Mouse (Mus musculus): ENCODE measurements at regions not wholly inside any gene's neighbourhood (a gene's known extent, or its start where the extent isn't known, plus 50 kb on each side); places are given as distances from the start of the nearest gene placed in this dataset.

DNA sequence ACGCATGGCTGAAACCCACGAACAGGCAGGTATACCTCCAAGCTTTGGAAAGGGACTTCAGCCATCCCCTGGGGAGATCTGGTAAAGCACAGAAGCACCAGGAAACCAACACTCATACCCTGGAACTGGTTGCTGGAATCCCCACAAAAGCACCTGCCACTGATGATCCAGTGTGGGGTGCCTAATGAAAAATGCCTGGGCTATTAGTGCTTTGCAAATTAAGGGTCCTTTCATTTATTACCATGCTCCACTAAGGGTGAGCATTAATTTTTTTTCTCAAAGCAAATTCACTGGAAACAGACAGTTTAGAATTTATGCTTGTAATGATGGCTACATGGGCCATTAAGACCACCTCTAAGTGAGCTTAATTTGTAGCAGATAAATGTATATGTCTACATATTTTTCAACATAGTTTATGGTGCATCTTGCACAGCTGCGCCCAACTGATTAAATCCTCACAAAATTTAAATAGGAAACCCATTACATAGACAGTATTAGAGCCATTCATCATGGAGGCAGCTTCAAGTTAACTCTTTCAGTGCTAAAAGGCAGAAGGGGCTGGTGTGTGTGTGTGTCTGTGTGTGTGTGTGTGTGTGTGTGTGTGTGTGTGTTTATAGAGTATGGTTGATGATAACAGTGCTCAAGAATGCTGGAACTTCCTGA, 201.8 kb downstream of the Cbln1 start:
- WGBS, result 35% methylated on average over 3 of the region's 3 CpGs
- H3K27me3 ChIP-seq (replicated peaks), result no peaks in the 10 kb centered on the region
- ATAC-seq (ENCODE audit: low FRiP score), result peak; percentile 63
- H3K9ac ChIP-seq (replicated peaks), result no peak overlapping the region
- no peak overlapping the region for H3K4me3 ChIP-seq (replicated peaks)
- no peaks in the 10 kb centered on the region for H3K36me3 ChIP-seq
- H3K4me2 ChIP-seq, result no peak overlapping the region
- no peak overlapping the region for H3K27ac ChIP-seq (replicated peaks)
- peaks cover 11% of the 10 kb centered on the region; the same call in 1 of the 2 replicates for H3K4me1 ChIP-seq
- H3K9me3 ChIP-seq (replicated peaks), result no peaks in the 10 kb centered on the region

GRCm38 (mm10) chr8:87268159-87268558, 204.2 kb downstream of the Cbln1 start:
- Histone ChIP-seq H3K27me3 (replicated peaks) (no peaks in the 10 kb centered on the region), H3K36me3 (no peaks in the 10 kb centered on the region), H3K4me3 (replicated peaks) (no peak overlapping the region), H3K27ac (replicated peaks) (no peak overlapping the region), H3K4me1 (peaks cover 15% of the 10 kb centered on the region; the same call in 1 of the 2 replicates), H3K9ac (replicated peaks) (no peak overlapping the region), H3K9me3 (replicated peaks) (no peaks in the 10 kb centered on the region), H3K4me2 (no peak overlapping the region)
- no peak for ATAC-seq (ENCODE audit: low FRiP score)

- Histone ChIP-seq H3K4me3 (replicated peaks) (no peak overlapping the region), H3K9ac (replicated peaks) (no peak overlapping the region), H3K27ac (replicated peaks) (no peak overlapping the region), H3K4me2 (no peak overlapping the region), H3K27me3 (replicated peaks) (no peaks in the 10 kb centered on the region), H3K36me3 (no peaks in the 10 kb centered on the region), H3K9me3 (replicated peaks) (no peaks in the 10 kb centered on the region), H3K4me1 (peaks cover 6% of the 10 kb centered on the region; the same call in 1 of the 2 replicates)
- 14% methylated on average over 2 of the region's 2 CpGs for WGBS
- no peak for ATAC-seq (ENCODE audit: low FRiP score)
These were observed 207.4 kb downstream of the Cbln1 start for GRCm38 (mm10) chr8:87264999-87265398.

GRCm38 (mm10) chr8:87260305-87260704, 212.1 kb downstream of the Cbln1 start:
- peaks cover 6% of the 10 kb centered on the region; the same call in 1 of the 2 replicates for H3K4me1 ChIP-seq
- H3K9ac ChIP-seq (replicated peaks), result no peak overlapping the region
- no peak for ATAC-seq (ENCODE audit: low FRiP score)
- H3K4me2 ChIP-seq, result no peak overlapping the region
- no peaks in the 10 kb centered on the region for H3K9me3 ChIP-seq (replicated peaks)
- H3K27me3 ChIP-seq (replicated peaks), result no peaks in the 10 kb centered on the region
- no peak overlapping the region for H3K27ac ChIP-seq (replicated peaks)
- no peaks in the 10 kb centered on the region for H3K36me3 ChIP-seq
- no peak overlapping the region for H3K4me3 ChIP-seq (replicated peaks)
- 78% methylated on average over 2 of the region's 2 CpGs for WGBS

DNA sequence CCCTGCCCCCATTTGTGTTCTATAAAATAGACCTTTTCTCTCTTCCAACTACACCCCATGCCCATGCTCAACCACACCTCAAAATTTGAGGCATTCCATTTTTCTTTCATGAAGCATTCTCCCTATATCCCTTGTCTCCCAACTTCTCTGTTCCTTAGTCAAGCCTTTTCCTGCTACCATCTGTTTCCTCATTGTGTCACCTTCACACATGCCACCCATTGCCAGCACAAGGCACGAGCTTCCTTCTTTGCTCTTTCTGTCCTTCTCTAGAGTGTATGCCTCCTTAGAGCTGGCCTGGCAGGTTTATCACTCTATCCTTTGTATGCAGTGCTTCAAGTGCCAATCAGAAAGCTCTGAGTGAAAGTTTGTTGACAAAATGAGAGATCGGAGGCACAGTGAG, 229.7 kb downstream of the Cbln1 start:
- no peaks in the 10 kb centered on the region for H3K36me3 ChIP-seq
- H3K9me3 ChIP-seq (replicated peaks), result no peaks in the 10 kb centered on the region
- no peak overlapping the region for H3K27ac ChIP-seq (replicated peaks)
- H3K9ac ChIP-seq (replicated peaks), result no peak overlapping the region
- H3K4me1 ChIP-seq, result no peaks in the 10 kb centered on the region
- no peaks in the 10 kb centered on the region for H3K27me3 ChIP-seq (replicated peaks)
- WGBS, result 79% methylated on average over 2 of the region's 2 CpGs
- no peak overlapping the region for H3K4me3 ChIP-seq (replicated peaks)
- H3K4me2 ChIP-seq, result no peak overlapping the region
- no peak for ATAC-seq (ENCODE audit: low FRiP score)

DNA sequence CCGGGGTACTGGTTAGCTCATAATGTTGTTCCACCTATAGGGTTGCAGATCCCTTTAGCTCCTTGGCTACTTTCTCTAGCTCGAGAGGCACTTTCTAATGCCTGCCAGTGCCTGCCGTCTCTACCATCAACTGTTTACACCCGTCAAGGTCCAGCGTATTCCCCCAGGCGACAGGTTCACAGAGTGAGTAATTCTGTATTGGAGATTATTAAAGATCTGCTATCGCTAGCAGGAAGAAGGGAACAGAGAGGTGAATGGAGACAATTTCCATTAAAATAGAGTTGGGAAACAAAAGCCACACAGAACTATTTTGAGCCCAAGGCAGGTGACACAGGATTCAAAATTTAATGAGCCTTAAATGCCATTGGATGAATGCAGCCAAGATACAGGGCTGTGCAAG, 235.2 kb downstream of the Cbln1 start:
- no peak overlapping the region for H3K4me3 ChIP-seq (replicated peaks)
- 48% methylated on average over 7 of the region's 7 CpGs for WGBS
- no peak overlapping the region for H3K9ac ChIP-seq (replicated peaks)
- peaks cover 33% of the 10 kb centered on the region for H3K4me1 ChIP-seq
- H3K27ac ChIP-seq (replicated peaks), result no peak overlapping the region
- H3K4me2 ChIP-seq, result no peak overlapping the region
- H3K36me3 ChIP-seq, result no peaks in the 10 kb centered on the region
- ATAC-seq (ENCODE audit: low FRiP score), result no peak
- H3K9me3 ChIP-seq (replicated peaks), result no peaks in the 10 kb centered on the region
- no peaks in the 10 kb centered on the region for H3K27me3 ChIP-seq (replicated peaks)

GRCm38 (mm10) chr8:87236438-87236837, 236.0 kb downstream of the Cbln1 start:
- Histone ChIP-seq H3K4me1 (peaks cover 39% of the 10 kb centered on the region), H3K9ac (replicated peaks) (no peak overlapping the region), H3K27ac (replicated peaks) (0 out of 2 replicates have a peak overlapping the region, but pooled peaks have one; percentile 60), H3K27me3 (replicated peaks) (no peaks in the 10 kb centered on the region), H3K36me3 (no peaks in the 10 kb centered on the region), H3K4me2 (no peak overlapping the region), H3K4me3 (replicated peaks) (no peak overlapping the region), H3K9me3 (replicated peaks) (no peaks in the 10 kb centered on the region)
- WGBS, result 83% methylated on average over 11 of the region's 11 CpGs
- ATAC-seq (ENCODE audit: low FRiP score), result no peak

DNA sequence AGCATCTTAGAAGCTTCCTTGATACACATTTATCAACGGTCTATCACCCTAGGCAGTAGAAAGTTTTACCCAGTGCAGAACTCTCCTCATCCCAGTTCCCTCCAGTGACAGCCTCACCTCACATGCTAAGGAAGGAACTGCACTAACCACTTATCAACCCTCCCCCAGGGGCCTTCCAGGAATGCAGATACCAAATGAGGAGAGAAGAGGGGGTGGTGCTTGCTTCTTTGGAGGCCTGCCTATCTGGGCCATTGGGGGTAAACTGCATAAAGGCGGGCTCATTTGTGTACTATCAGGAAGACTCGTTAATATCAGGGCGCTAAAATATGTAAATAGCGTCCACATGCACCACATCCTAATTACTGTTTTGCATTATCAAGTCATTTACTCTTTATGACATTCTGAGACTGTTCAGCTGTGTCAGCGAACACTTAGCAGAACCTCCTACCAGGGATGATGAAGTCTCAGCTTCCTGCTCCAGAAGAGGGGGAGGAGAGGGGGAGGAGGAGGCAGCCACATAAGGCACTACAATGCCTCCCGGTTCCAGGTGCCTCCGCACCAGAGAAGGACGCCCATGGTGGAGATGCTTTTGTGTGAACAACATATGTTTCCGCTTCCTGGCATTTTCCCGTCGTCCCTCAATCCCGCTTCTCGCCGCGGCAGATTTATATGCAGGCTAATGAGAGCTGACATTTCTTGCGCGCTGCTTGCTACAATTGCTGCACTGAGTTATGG, 236.9 kb downstream of the Cbln1 start:
- Histone ChIP-seq H3K4me3 (replicated peaks) (peak overlapping the region; percentile 29), H3K27ac (replicated peaks) (peak overlapping the region; percentile 60), H3K9me3 (replicated peaks) (no peaks in the 10 kb centered on the region), H3K27me3 (replicated peaks) (no peaks in the 10 kb centered on the region), H3K9ac (replicated peaks) (no peak overlapping the region; the same call in 1 of the 2 replicates), H3K4me1 (peaks cover 44% of the 10 kb centered on the region), H3K36me3 (no peaks in the 10 kb centered on the region), H3K4me2 (peak overlapping the region; percentile 58)
- 25% methylated on average over 18 of the region's 18 CpGs for WGBS
- ATAC-seq (ENCODE audit: low FRiP score), result peak; percentile 67

DNA sequence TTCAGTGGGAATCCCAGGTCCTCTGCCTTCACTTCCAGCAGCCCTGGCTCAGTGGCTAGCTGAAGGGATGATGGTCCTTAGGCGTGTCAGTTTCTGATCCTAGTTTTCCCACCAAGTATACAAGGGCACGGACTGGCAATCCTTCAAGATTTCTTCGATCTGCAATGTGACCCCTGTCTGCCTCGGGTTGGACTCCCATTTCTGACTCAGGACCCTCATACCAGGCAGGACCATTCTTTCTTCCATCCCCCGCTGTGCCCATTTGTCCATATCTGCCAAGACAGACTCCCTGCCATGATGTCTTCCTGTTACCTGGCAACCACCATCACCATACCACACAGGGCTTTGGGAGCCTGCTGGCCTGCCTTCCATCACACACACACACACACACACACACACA, 238.1 kb downstream of the Cbln1 start:
- H3K4me2 ChIP-seq, result no peak overlapping the region

DNA sequence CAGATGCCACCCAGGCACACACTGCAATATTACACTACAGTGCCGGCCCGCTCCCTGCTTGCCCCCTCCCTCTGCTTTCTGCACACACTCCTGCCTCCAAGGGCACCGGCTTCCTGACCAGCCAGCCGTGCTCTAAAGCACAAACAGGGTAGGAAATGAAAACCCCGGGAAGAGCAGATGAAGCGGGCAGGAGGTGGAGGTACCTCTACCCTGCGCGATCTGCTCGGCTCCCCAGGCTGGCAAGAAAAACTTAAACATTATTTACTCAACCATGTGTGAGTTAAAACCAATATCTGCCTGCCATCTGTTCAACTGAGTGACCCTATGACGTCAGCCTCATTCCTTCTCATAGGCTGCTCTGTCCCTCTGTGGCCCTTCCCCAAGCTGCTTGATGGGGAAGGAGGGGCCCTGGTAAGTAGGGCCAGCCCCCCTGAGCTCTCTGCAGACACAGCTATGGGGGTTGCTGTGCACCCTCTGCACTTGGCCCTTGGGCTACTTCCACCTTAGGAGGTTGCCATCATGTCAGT, 238.5 kb downstream of the Cbln1 start:
- Histone ChIP-seq H3K4me2 (no peak overlapping the region), H3K4me1 (peaks cover 44% of the 10 kb centered on the region), H3K4me3 (replicated peaks) (no peak overlapping the region), H3K27me3 (replicated peaks) (no peaks in the 10 kb centered on the region), H3K36me3 (no peaks in the 10 kb centered on the region), H3K9ac (replicated peaks) (no peak overlapping the region), H3K27ac (replicated peaks) (peak overlapping the region; percentile 37; the same call in 1 of the 2 replicates), H3K9me3 (replicated peaks) (no peaks in the 10 kb centered on the region)
- WGBS, result 16% methylated on average over 10 of the region's 10 CpGs
- 0 out of 2 replicates have a peak, but pooled peaks have one; percentile 26 for ATAC-seq (ENCODE audit: low FRiP score)

More for the DNA sequence above, 238.1 kb downstream of the Cbln1 start:
- H3K36me3 ChIP-seq, result no peaks in the 10 kb centered on the region
- H3K9me3 ChIP-seq (replicated peaks), result no peaks in the 10 kb centered on the region
- peak overlapping the region; percentile 37; the same call in 1 of the 2 replicates for H3K27ac ChIP-seq (replicated peaks)
- 51% methylated on average over 5 of the region's 5 CpGs for WGBS
- peaks cover 44% of the 10 kb centered on the region for H3K4me1 ChIP-seq
- H3K27me3 ChIP-seq (replicated peaks), result no peaks in the 10 kb centered on the region
- H3K4me3 ChIP-seq (replicated peaks), result no peak overlapping the region
- ATAC-seq (ENCODE audit: low FRiP score), result no peak
- H3K9ac ChIP-seq (replicated peaks), result no peak overlapping the region

DNA sequence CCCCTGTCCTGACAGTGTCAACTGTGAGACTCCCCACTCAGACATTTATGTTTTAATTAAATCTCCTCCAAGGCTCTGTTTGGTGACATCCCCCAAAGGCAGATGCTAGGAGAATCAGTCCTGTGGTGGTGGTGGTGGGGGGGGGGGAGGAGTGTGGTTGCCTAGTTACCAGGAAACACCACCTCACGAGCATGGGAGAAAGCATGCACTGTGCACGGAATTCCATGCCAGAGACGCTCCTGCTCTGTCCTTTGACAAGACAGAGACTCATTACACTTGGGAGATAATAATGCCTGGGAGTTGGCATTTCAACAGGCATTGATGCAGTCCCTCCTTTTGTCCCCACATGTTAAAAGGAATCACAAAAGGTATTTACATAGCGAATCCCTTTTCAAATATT, 240.6 kb downstream of the Cbln1 start:
- no peaks in the 10 kb centered on the region for H3K36me3 ChIP-seq
- no peak overlapping the region for H3K27ac ChIP-seq (replicated peaks)
- no peak overlapping the region for H3K4me2 ChIP-seq
- H3K4me1 ChIP-seq, result peaks cover 44% of the 10 kb centered on the region
- H3K9me3 ChIP-seq (replicated peaks), result no peaks in the 10 kb centered on the region
- H3K4me3 ChIP-seq (replicated peaks), result no peak overlapping the region
- WGBS, result 18% methylated on average over 4 of the region's 4 CpGs
- no peak overlapping the region for H3K9ac ChIP-seq (replicated peaks)
- no peak for ATAC-seq (ENCODE audit: low FRiP score)
- no peaks in the 10 kb centered on the region for H3K27me3 ChIP-seq (replicated peaks)

DNA sequence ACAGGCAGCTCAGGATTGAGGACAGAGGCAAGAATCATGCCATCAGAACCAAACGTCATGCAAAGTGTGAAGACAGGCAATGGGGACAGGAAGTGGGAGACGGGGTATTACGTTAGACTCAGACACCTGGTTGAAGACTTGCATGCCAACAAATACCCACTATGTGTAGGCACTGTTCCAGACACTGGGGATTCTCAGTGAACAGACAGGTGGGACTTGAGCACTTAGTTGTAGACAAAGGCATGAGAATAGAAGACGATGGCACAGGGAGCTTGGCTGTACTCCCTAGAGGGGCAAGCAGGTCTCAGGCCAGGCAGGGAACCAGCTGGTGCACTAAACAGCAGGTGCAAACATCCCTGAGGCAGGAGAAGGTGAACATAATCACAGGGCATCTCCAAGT, 242.3 kb downstream of the Cbln1 start:
- ATAC-seq (ENCODE audit: low FRiP score), result no peak
- Histone ChIP-seq H3K4me1 (peaks cover 32% of the 10 kb centered on the region), H3K4me3 (replicated peaks) (no peak overlapping the region), H3K27ac (replicated peaks) (no peak overlapping the region), H3K27me3 (replicated peaks) (no peaks in the 10 kb centered on the region), H3K36me3 (no peaks in the 10 kb centered on the region), H3K9ac (replicated peaks) (no peak overlapping the region), H3K9me3 (replicated peaks) (no peaks in the 10 kb centered on the region), H3K4me2 (no peak overlapping the region)
- WGBS, result 81% methylated on average over 4 of the region's 4 CpGs
